Mouse (Mus musculus): ENCODE results near the gene Jak2. TPM values are rescaled to one million over a fixed set of nuclear protein-coding genes. Genes with fewer than 3 reads are reported as not detected.
A peak's percentile ranks its signal among the peaks of the same experiment; 100 is the strongest.

The Jak2 gene
- total RNA-seq, 1 experiment from 2014 or later = 131 TPM

GRCm38 (mm10) chr19:29251958-29252801 is 552 bp downstream of the Jak2 start:
- ATAC-seq (ENCODE audit: extremely low read depth, insufficient number of reproducible peaks, low FRiP score, poor library complexity, severe bottlenecking) = no peak

GRCm38 (mm10) chr19:29252831-29253545 is 1.4 kb downstream of the Jak2 start:
- ATAC-seq (ENCODE audit: extremely low read depth, insufficient number of reproducible peaks, low FRiP score, poor library complexity, severe bottlenecking) = no peak

GRCm38 (mm10) chr19:29253728-29254127 is 2.1 kb downstream of the Jak2 start:
- peak; percentile 87 for ATAC-seq (ENCODE audit: extremely low read depth, insufficient number of reproducible peaks, low FRiP score, poor library complexity, severe bottlenecking)

- ATAC-seq (ENCODE audit: extremely low read depth, insufficient number of reproducible peaks, low FRiP score, poor library complexity, severe bottlenecking) = no peak
These were observed 3.0 kb downstream of the Jak2 start for GRCm38 (mm10) chr19:29254671-29255070.

GRCm38 (mm10) chr19:29255327-29256027 is 3.8 kb downstream of the Jak2 start:
- ATAC-seq (ENCODE audit: extremely low read depth, insufficient number of reproducible peaks, low FRiP score, poor library complexity, severe bottlenecking) = no peak

GRCm38 (mm10) chr19:29261638-29262037 is 10.0 kb downstream of the Jak2 start:
- ATAC-seq (ENCODE audit: extremely low read depth, insufficient number of reproducible peaks, low FRiP score, poor library complexity, severe bottlenecking) = 0 out of 2 replicates have a peak, but pooled peaks have one; percentile 9

- no peak for ATAC-seq (ENCODE audit: extremely low read depth, insufficient number of reproducible peaks, low FRiP score, poor library complexity, severe bottlenecking)
These were observed 11.9 kb downstream of the Jak2 start for GRCm38 (mm10) chr19:29263492-29263891.

- ATAC-seq (ENCODE audit: extremely low read depth, insufficient number of reproducible peaks, low FRiP score, poor library complexity, severe bottlenecking) = no peak
These were observed 13.9 kb downstream of the Jak2 start for GRCm38 (mm10) chr19:29265538-29265937.

GRCm38 (mm10) chr19:29267075-29267868 is 15.6 kb downstream of the Jak2 start:
- no peak for ATAC-seq (ENCODE audit: extremely low read depth, insufficient number of reproducible peaks, low FRiP score, poor library complexity, severe bottlenecking)

GRCm38 (mm10) chr19:29268788-29269321 is 17.2 kb downstream of the Jak2 start:
- no peak for ATAC-seq (ENCODE audit: extremely low read depth, insufficient number of reproducible peaks, low FRiP score, poor library complexity, severe bottlenecking)

- ATAC-seq (ENCODE audit: extremely low read depth, insufficient number of reproducible peaks, low FRiP score, poor library complexity, severe bottlenecking) = no peak
These were observed 18.6 kb downstream of the Jak2 start for GRCm38 (mm10) chr19:29270226-29270625.

- ATAC-seq (ENCODE audit: extremely low read depth, insufficient number of reproducible peaks, low FRiP score, poor library complexity, severe bottlenecking) = peak; percentile 88
These were observed 19.5 kb downstream of the Jak2 start for GRCm38 (mm10) chr19:29271147-29271578.

GRCm38 (mm10) chr19:29272011-29272809 is 20.6 kb downstream of the Jak2 start:
- ATAC-seq (ENCODE audit: extremely low read depth, insufficient number of reproducible peaks, low FRiP score, poor library complexity, severe bottlenecking) = no peak

- ATAC-seq (ENCODE audit: extremely low read depth, insufficient number of reproducible peaks, low FRiP score, poor library complexity, severe bottlenecking) = no peak
These were observed 24.8 kb downstream of the Jak2 start for GRCm38 (mm10) chr19:29276414-29276813.

- no peak for ATAC-seq (ENCODE audit: extremely low read depth, insufficient number of reproducible peaks, low FRiP score, poor library complexity, severe bottlenecking)
These were observed 27.4 kb downstream of the Jak2 start for GRCm38 (mm10) chr19:29278944-29279587.

GRCm38 (mm10) chr19:29285451-29285869 is 33.8 kb downstream of the Jak2 start:
- no peak for ATAC-seq (ENCODE audit: extremely low read depth, insufficient number of reproducible peaks, low FRiP score, poor library complexity, severe bottlenecking)

- ATAC-seq (ENCODE audit: extremely low read depth, insufficient number of reproducible peaks, low FRiP score, poor library complexity, severe bottlenecking) = no peak
These were observed 36.2 kb downstream of the Jak2 start for GRCm38 (mm10) chr19:29287863-29288262.

Measured in neutrophil, adult 5-6 weeks (primary cell).